Mouse (Mus musculus): ENCODE results near the gene Wipf1.

The Wipf1 gene

DNA sequence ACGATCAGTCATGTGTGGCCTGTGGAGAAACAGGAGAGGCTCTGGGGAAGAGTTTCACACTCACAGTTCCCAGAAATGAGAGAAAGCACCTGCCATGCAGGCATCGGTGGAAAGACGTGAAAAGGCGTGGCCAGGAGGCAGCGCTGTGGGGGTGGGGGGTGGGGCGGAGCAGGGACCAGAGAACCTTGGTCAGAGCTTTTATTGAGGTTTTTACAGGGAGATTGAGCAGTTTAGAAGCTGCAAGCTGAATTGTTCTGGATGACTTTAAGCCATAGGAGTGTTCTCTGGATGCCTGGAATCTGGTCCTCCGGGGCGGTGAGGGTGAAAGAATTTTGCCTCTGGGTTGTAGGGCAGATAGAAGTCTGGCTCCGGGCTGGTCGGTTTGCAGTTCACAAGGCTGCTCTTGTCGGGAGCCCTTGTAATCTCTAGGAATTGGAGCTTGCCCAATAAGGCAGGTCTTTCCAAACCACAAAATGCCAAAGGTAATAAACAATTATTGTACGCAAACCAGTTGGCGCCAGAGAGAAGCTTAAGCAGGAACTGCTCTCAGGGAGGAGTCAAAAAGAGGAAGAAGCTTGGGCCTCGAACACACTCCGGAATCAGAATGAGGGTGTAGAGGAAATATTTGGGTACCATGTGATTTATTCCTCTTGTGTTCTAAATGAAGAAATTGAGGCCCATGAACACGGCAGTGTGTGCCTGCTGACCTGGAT lies 11.1 kb upstream of the Wipf1 start:
- DNase-seq (ENCODE audit: low spot score), result no peak

DNA sequence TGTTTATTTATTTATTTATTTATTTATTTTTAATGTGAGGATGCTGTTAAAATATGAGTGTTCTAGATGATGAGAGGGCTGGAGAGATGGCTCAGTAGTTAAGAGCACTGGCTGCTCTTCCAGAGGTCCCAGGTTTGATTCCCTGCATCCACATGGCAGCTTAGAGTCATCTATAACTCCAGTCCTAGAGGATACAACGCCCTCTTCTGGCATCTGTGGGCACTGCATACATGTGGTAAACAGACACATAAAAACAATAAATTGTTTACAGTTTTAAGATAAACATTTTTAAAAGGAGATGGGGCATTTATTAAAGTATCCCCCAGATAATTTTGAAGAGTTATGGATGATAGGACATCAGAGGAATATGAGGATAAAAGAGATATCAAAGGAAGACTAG lies 10.2 kb upstream of the Wipf1 start:
- no peak for DNase-seq (ENCODE audit: low spot score)

GRCm38 (mm10) chr2:73539141-73539540 lies 9.6 kb upstream of the Wipf1 start:
- DNase-seq (ENCODE audit: low spot score), result no peak

DNA sequence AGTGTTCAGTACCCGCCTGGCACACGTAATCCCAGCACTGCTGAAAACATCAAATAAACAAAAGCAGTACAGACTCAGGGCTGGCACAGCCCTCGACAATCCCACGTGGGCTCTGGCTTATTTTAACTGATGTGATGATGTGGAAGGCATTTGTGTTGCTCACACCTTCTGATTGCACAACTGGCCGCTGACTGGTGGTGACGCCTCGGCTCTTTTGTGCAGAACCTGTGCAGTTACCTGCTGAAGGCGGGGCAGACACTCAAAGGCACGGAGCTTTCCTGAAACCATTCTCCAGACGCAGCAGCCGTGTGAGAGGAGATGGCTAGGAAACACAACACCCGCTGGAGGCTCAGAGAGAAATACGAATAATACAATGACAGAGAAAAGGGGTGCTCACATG lies 9.1 kb upstream of the Wipf1 start:
- DNase-seq (ENCODE audit: low spot score), result no peak

- no peak for DNase-seq (ENCODE audit: low spot score)
Observed at GRCm38 (mm10) chr2:73536091-73536783, 6.7 kb upstream of the Wipf1 start.

- DNase-seq (ENCODE audit: low spot score), result no peak
Observed at GRCm38 (mm10) chr2:73534720-73535119, 5.2 kb upstream of the Wipf1 start.

GRCm38 (mm10) chr2:73530487-73530886 lies 953 bp upstream of the Wipf1 start:
- no peak for DNase-seq (ENCODE audit: low spot score)

DNA sequence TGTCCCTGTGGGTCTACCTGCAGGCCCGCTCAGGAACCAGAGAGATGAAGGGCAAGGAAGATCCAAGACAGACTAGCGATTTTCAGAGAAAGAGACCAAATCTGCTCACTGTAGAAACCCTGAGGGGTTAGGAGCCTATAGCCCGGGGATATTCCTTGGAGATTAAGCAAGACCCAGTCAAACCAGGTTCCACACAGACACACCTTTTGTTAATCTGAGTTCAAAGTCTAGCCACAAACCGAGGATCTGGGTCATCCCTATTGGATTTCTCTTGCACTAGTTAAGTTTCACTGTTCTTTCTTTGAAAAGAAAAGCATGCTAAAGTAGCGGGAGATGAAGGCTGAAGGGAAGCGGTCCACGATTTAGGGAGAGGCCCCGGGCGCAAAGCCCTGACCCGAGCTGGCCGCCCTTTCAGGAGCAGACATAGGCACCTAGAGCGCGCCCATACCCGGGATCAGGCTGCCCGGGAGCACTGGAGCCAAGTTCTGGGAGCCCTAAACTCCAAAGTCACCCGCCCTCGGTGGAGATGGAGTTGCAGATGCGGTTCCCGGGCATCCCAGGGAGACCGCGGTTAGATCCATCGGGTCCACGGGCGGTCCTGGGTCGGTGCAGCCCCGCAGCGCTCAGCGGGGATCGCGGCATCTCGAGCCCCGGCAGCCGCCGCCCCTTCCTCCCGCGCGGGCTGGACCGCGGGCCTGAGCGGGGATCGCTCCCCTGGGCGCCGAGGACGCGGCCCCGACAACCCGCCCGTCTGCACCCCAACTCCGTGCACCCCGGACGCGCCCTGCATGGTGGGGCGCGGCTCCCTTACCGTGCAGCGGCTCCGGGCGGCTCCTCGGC lies 798 bp downstream of the Wipf1 start:
- no peak for DNase-seq (ENCODE audit: low spot score)

- DNase-seq (ENCODE audit: low spot score), result no peak
Observed at GRCm38 (mm10) chr2:73527956-73528355, 1.6 kb downstream of the Wipf1 start.

DNA sequence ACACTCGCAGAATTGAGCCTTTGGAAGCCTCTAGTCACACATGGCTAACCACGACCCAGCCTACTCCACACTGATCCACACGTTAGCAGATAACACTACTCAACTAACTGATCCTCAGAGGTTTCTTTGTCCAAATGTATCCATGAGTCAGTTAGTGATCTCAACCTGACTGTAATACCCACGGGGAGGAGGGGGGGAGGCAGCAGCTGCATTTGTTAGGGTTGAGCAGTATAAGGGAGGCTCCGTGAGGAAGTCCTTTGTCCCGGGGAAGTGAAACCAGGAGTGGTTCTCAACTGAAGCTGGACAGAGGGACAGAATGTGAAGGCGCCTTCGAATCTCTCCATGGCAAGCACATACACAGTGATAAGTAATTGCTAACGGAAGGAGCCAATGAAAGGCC lies 2.8 kb downstream of the Wipf1 start:
- DNase-seq (ENCODE audit: low spot score), result no peak

GRCm38 (mm10) chr2:73522891-73523290 lies 6.6 kb downstream of the Wipf1 start:
- DNase-seq (ENCODE audit: low spot score), result no peak

GRCm38 (mm10) chr2:73522336-73522735 lies 7.2 kb downstream of the Wipf1 start:
- DNase-seq (ENCODE audit: low spot score), result no peak

DNA sequence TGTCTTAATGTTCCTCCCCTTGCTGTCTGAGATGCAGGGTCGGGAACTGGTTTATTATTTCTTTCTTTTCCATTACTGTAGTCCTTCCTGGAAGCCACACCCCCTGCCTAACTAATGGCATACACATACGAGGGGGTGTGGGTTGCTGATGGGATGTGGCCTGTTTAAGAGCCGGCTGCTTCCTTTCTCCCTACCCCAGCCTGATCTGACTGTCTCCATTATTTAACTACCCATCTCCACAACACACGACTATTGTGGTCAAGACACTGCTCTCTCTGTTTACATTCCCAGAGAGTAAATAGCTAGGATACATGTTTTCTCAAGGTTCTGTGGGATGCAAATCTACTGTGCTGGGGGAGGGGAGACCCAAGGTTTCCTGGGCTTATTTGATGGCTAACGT lies 7.8 kb downstream of the Wipf1 start:
- no peak for DNase-seq (ENCODE audit: low spot score)

GRCm38 (mm10) chr2:73518966-73519365 lies 10.6 kb downstream of the Wipf1 start:
- DNase-seq (ENCODE audit: low spot score), result no peak

GRCm38 (mm10) chr2:73518311-73518710 lies 11.2 kb downstream of the Wipf1 start:
- DNase-seq (ENCODE audit: low spot score), result no peak

DNA sequence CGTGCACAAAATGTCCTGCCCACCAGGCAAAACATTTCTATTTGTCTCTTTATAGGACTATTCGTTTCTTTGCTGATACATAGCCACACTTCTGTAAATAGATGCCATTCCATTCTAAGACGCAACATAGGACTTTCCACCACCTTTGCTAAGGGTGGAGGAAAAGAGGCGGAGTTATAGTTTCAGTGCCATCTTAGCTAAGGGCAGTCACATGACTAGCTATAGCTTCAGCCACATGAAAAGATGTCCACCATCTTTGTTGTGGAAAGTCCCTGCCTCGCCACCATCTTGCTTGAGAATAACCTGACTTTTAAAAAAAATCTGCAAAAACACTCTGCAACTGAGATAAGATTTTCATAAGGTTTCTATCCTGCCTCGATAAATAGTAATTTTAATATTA lies 15.4 kb downstream of the Wipf1 start:
- DNase-seq (ENCODE audit: low spot score), result no peak

DNA sequence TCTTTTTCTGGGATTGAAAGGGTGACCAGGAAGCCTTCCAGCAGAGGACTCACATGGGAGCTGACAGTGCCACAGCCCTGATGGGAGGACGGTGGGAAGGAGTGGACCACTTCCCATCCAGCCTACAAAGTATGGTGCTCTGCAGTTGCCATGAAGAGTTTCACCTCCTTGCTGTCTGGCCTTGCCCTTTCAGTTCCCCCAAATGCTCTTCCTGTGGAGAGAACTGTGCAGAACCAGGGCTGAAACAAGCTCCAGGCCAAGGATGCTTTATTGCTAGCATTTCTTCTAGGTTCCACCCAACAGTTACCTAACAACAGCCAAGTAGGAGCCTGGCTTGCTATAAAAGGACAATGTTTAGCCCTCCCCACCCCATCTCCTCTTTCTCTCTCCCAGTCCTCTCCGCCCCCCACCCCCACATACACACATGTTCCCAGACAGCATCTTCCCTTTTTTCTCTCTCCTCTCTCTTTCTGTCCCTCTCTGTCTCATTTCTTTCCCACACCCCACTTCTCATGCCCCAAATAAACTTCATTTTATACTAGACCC lies 16.3 kb downstream of the Wipf1 start:
- DNase-seq (ENCODE audit: low spot score), result no peak

GRCm38 (mm10) chr2:73512044-73512443 lies 17.5 kb downstream of the Wipf1 start:
- DNase-seq (ENCODE audit: low spot score), result no peak

- DNase-seq (ENCODE audit: low spot score), result no peak
Observed at GRCm38 (mm10) chr2:73510731-73511360, 18.7 kb downstream of the Wipf1 start.

GRCm38 (mm10) chr2:73510025-73510288 lies 19.6 kb downstream of the Wipf1 start:
- DNase-seq (ENCODE audit: low spot score), result no peak

DNA sequence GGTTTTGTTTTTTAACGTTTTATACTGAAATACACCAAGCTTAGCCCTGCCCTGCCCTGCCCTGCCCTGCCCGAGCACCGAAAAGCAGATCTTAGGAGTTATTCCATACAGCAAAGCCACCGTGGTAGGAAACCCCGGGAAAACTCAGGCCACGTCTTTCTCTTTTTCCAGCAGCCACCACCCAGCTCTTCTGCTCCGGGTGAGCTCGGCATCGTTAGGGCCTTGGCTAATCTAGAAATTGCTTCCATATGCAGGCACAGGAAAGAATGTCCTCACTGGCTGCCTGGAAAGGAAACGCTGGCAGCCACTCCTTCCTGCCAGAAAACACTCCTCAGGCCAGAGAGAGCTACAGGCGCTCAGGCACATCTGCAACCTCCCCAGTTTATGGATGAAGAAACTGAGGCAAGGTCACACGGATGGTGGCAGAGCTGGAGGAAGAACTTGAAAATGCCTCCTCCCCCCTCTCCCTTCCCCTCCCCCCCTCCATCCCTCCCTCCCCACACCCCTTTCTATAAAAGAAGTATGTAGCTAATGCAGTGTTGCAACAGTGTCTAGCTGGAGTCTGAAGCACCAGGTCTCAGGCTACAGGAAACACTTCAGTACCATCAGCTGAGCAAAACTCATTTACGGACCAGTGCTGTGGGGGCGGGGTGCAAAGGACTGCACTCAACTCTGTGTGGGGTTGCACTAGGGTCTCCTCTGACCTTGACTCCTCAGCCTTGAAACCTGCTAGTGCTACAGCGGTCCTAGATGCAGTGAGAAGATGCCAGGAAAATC lies 20.1 kb downstream of the Wipf1 start:
- DNase-seq (ENCODE audit: low spot score), result no peak

DNA sequence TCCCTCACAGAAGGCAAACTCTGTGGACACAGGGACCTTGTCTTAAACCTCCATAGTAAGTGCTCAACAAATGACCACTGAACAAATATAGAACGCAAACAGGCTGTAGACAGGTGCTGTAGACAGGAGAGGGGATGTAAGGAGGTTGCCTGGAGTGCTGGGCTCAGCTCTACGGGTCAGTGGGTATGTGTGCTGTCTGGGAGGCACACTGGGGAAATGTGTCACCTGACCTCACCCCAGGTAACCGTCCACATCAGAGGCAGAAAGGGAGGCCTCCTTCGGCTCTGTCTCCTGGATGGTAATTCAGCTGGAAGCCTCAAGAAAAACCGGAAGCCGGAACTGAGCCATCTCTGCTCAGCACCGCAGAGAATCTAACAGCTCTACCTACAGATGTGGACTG lies 21.6 kb downstream of the Wipf1 start:
- no peak for DNase-seq (ENCODE audit: low spot score)

Measured in layer of hippocampus, adult 9-10 months (tissue).